Mouse (Mus musculus) hindbrain, postnatal 0 days (tissue): Measurements from ENCODE around the gene Csnk1g1. TPM values are rescaled to one million over a fixed set of nuclear protein-coding genes. Genes with fewer than 3 reads are reported as not detected.
A peak's percentile ranks its signal among the peaks of the same experiment; 100 is the strongest.

Experiments used
- ATAC-seq: fragments of 200-750 bp; cut with Nextera tagmentation; 2 replicates; pipeline ENCODE4 v1.8.0; 2017; ENCODE audit warnings: mild to moderate bottlenecking, moderate TSS enrichment, moderate library complexity
- DNase-seq: peaks from one replicate; pipeline ENCODE4 v3.0.0-alpha.2; 2015; ENCODE audit warnings: low spot score
- H3K27ac ChIP-seq: fragments of 300-500 bp; sonication (generic); 2 replicates; pipeline ENCODE4 v1.5.1; 2014; ENCODE audit warnings: mild to moderate bottlenecking
- H3K27me3 ChIP-seq: fragments of 300-500 bp; sonication (generic); 2 replicates; pipeline ENCODE4 v1.6.1; 2014; ENCODE audit warnings: low read length, mixed read lengths; ENCODE audit not compliant: insufficient read depth
- H3K36me3 ChIP-seq: fragments of 300-500 bp; sonication (generic); 2 replicates; pipeline ENCODE4 v1.6.1; 2014; ENCODE audit warnings: low read length, mixed read lengths; ENCODE audit not compliant: insufficient read depth
- H3K4me1 ChIP-seq: fragments of 300-500 bp; sonication (generic); 2 replicates; pipeline ENCODE4 v1.6.1; 2014; ENCODE audit warnings: antibody characterized with exemption, low read length, mixed read lengths; ENCODE audit not compliant: insufficient read depth
- H3K4me2 ChIP-seq: fragments of 300-500 bp; sonication (generic); 2 replicates; pipeline ENCODE4 v1.6.1; 2014; ENCODE audit warnings: low read depth, mild to moderate bottlenecking, low read length, moderate library complexity, mixed read lengths
- H3K4me3 ChIP-seq: fragments of 300-500 bp; sonication (generic); 2 replicates; pipeline ENCODE4 v1.5.1; 2014; ENCODE audit warnings: low read length
- H3K9ac ChIP-seq: fragments of 300-500 bp; sonication (generic); replicated peaks from 2 replicates; pipeline ENCODE4 v1.6.1; 2014; ENCODE audit warnings: mild to moderate bottlenecking, low read length, moderate library complexity, mixed read lengths
- H3K9me3 ChIP-seq: fragments of 300-500 bp; sonication (generic); 2 replicates; pipeline ENCODE4 v1.6.1; 2016; ENCODE audit warnings: low read length, mixed read lengths
- CTCF ChIP-seq: IDR thresholded peaks from 2 replicates; pipeline ENCODE4 v1.5.1; 2016; ENCODE audit warnings: antibody characterized with exemption, control low read depth, low read depth
- WGBS: fragments of 180-500 bp; shearing (Covaris S2); extraction: QIAGEN DNeasy Blood & Tissue Kit; methylation state at CpG from one replicate; pipeline ENCODE4 v1.1.7; 2014; 5-methylcytosine and 5-hydroxymethylcytosine counted together
- polyA plus RNA-seq: library from polyadenylated mRNA; unstranded; fragments of >200 nt; fragmentation: Nextera tagmentation; extraction: Ambion mirVana; gene quantifications from 2 replicates; pipeline ENCODE4 v1.2.1, GENCODE M21; 2015
- total RNA-seq: library from RNA; depleted of rRNA; stranded (reverse); fragments of >200 nt; gene quantifications from 2 replicates; pipeline ENCODE4 v1.2.3, GENCODE M21; 2014

Gene Csnk1g1
- total and polyA plus RNA-seq, 2 experiments from 2014 or later: 18.2 to 28.9 TPM

GRCm38 (mm10) chr9:65902879-65903278, 5.8 kb upstream of the Csnk1g1 start:
- WGBS: 93% methylated on average over 3 of the region's 3 CpGs
- no peak for TF ChIP-seq CTCF

DNA sequence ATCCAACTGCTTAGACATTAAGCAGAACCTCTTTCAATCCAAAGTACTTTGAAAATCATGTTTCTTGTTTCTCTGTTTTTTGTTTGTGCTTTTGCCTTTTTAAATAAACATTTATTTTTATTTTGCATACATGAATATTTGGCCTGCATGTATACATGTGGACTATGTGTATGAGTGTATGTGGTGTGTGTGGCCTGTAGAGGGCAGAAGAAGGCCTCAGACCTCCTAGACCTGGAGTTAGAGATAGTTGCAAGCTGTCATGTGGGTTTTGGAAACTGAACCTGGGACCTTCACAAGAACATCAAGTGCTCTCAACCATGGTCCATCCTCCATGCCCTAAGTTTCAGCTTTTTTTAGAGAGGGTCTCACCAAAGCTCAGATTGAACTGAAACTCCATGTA, 5.3 kb upstream of the Csnk1g1 start:
- H3K4me3 ChIP-seq: no peak overlapping the region
- H3K27me3 ChIP-seq: no peaks in the 10 kb centered on the region
- H3K9me3 ChIP-seq: no peaks in the 10 kb centered on the region
- no peak for DNase-seq
- 0 out of 2 replicates have a peak, but pooled peaks have one; percentile 12 for TF ChIP-seq CTCF
- no peak overlapping the region for H3K4me2 ChIP-seq
- H3K9ac ChIP-seq: no peak overlapping the region
- no peaks in the 10 kb centered on the region for H3K36me3 ChIP-seq
- no peaks in the 10 kb centered on the region for H3K4me1 ChIP-seq
- no peak for ATAC-seq
- H3K27ac ChIP-seq: no peak overlapping the region

More at GRCm38 (mm10) chr9:65902879-65903278, 5.8 kb upstream of the Csnk1g1 start:
- Histone ChIP-seq H3K9me3 (no peaks in the 10 kb centered on the region), H3K4me3 (no peak overlapping the region), H3K36me3 (no peaks in the 10 kb centered on the region), H3K4me2 (no peak overlapping the region), H3K27me3 (no peaks in the 10 kb centered on the region), H3K9ac (no peak overlapping the region), H3K27ac (no peak overlapping the region), H3K4me1 (no peaks in the 10 kb centered on the region)
- ATAC-seq (no peak), DNase-seq (no peak)

- H3K27ac ChIP-seq: peak overlapping the region; percentile 85
- no peaks in the 10 kb centered on the region for H3K27me3 ChIP-seq
- H3K4me3 ChIP-seq: peak overlapping the region; percentile 84
- DNase-seq (peak; percentile 57), ATAC-seq (no peak)
- no peaks in the 10 kb centered on the region for H3K9me3 ChIP-seq
- peak overlapping the region; percentile 83 for H3K4me2 ChIP-seq
- H3K9ac ChIP-seq: peak overlapping the region; percentile 78
- peak; percentile 41 for TF ChIP-seq CTCF
- WGBS: 2% methylated on average over 34 of the region's 34 CpGs
- no peaks in the 10 kb centered on the region for H3K4me1 ChIP-seq
- no peaks in the 10 kb centered on the region for H3K36me3 ChIP-seq
Observed at GRCm38 (mm10) chr9:65909301-65909801, 627 bp downstream of the Csnk1g1 start.

GRCm38 (mm10) chr9:65909837-65910236, 1.1 kb downstream of the Csnk1g1 start:
- H3K27ac ChIP-seq: peak overlapping the region; percentile 85; the same call in 1 of the 2 replicates
- peak overlapping the region; percentile 83 for H3K4me2 ChIP-seq
- ATAC-seq (no peak), DNase-seq (no peak)
- H3K27me3 ChIP-seq: no peaks in the 10 kb centered on the region
- no peak for TF ChIP-seq CTCF
- peak overlapping the region; percentile 78 for H3K9ac ChIP-seq
- H3K4me3 ChIP-seq: peak overlapping the region; percentile 84
- H3K9me3 ChIP-seq: no peaks in the 10 kb centered on the region
- H3K4me1 ChIP-seq: no peaks in the 10 kb centered on the region
- 9% methylated on average over 4 of the region's 4 CpGs for WGBS
- no peaks in the 10 kb centered on the region for H3K36me3 ChIP-seq

GRCm38 (mm10) chr9:65913976-65914375, 5.3 kb downstream of the Csnk1g1 start:
- Histone ChIP-seq H3K9ac (no peak overlapping the region), H3K36me3 (no peaks in the 10 kb centered on the region), H3K4me1 (no peaks in the 10 kb centered on the region), H3K4me3 (no peak overlapping the region), H3K4me2 (no peak overlapping the region), H3K9me3 (no peaks in the 10 kb centered on the region), H3K27me3 (no peaks in the 10 kb centered on the region), H3K27ac (no peak overlapping the region)
- ATAC-seq: no peak
- DNase-seq: peak; percentile 8
- 76% methylated on average over 2 of the region's 2 CpGs for WGBS
- no peak for TF ChIP-seq CTCF

GRCm38 (mm10) chr9:65917015-65917414, 8.3 kb downstream of the Csnk1g1 start:
- whole genome bisulfite sequencing: 81% methylated on average over 1 of the region's 1 CpGs
- no peak for TF ChIP-seq CTCF

GRCm38 (mm10) chr9:65928456-65928855, 19.7 kb downstream of the Csnk1g1 start:
- no peaks in the 10 kb centered on the region for H3K36me3 ChIP-seq
- ATAC-seq: no peak
- no peaks in the 10 kb centered on the region for H3K9me3 ChIP-seq
- no peaks in the 10 kb centered on the region for H3K27me3 ChIP-seq
- H3K4me3 ChIP-seq: no peak overlapping the region
- no peak for DNase-seq
- no peak overlapping the region for H3K4me2 ChIP-seq
- no peaks in the 10 kb centered on the region for H3K4me1 ChIP-seq
- H3K27ac ChIP-seq: no peak overlapping the region
- TF ChIP-seq CTCF: no peak
- no peak overlapping the region for H3K9ac ChIP-seq

More at GRCm38 (mm10) chr9:65917015-65917414, 8.3 kb downstream of the Csnk1g1 start:
- Histone ChIP-seq H3K4me2 (no peak overlapping the region), H3K36me3 (no peaks in the 10 kb centered on the region), H3K4me1 (no peaks in the 10 kb centered on the region), H3K27me3 (no peaks in the 10 kb centered on the region), H3K9ac (no peak overlapping the region), H3K27ac (no peak overlapping the region), H3K9me3 (no peaks in the 10 kb centered on the region), H3K4me3 (no peak overlapping the region)
- no peak for ATAC-seq
- DNase-seq: no peak
